Mouse (Mus musculus) thymus, adult 2 months (tissue): Measurements from ENCODE around the gene Megf9. TPM values are rescaled to one million over a fixed set of nuclear protein-coding genes. Genes with fewer than 3 reads are reported as not detected.

Experiments
- DNase-seq: peaks from one replicate; pipeline ENCODE4 v3.0.0; 2021
- H3K27ac ChIP-seq: fragments of 200-500 bp; 2 replicates; pipeline ENCODE4 v1.5.1; 2012; ENCODE audit warnings: low read length, control low read depth; ENCODE audit not compliant: control insufficient read depth, insufficient read depth
- H3K27me3 ChIP-seq: fragments of 200-500 bp; 2 replicates; pipeline ENCODE4 v1.6.1; 2012; ENCODE audit warnings: mild to moderate bottlenecking, low read length, moderate library complexity, mixed read lengths; ENCODE audit not compliant: control insufficient read depth, insufficient read depth
- H3K36me3 ChIP-seq: fragments of 200-500 bp; 2 replicates; pipeline ENCODE4 v1.6.1; 2012; ENCODE audit warnings: mild to moderate bottlenecking, low read length, moderate library complexity; ENCODE audit not compliant: control insufficient read depth, insufficient read depth
- H3K4me1 ChIP-seq: fragments of 200-500 bp; replicated peaks from 2 replicates; pipeline ENCODE4 v1.6.1; 2012; ENCODE audit warnings: low read length; ENCODE audit not compliant: control insufficient read depth, insufficient read depth
- H3K4me3 ChIP-seq: fragments of 200-500 bp; 2 replicates; pipeline ENCODE4 v1.5.1; 2012; ENCODE audit warnings: mild to moderate bottlenecking, low read length, control low read depth, moderate library complexity; ENCODE audit not compliant: control insufficient read depth, insufficient read depth
- CTCF ChIP-seq: fragments of 200-500 bp; IDR thresholded peaks from 2 replicates; pipeline ENCODE4 v1.5.1; 2012; ENCODE audit warnings: mild to moderate bottlenecking, control low read depth, low read length, moderate library complexity, borderline replicate concordance; ENCODE audit not compliant: control insufficient read depth, poor library complexity, insufficient read depth; ENCODE audit errors: extremely low read depth
- POLR2A ChIP-seq: fragments of 200-500 bp; IDR thresholded peaks from 2 replicates; pipeline ENCODE4 v1.6.1; 2012; ENCODE audit warnings: mild to moderate bottlenecking, low read length, control low read depth, moderate library complexity; ENCODE audit not compliant: control insufficient read depth, poor library complexity, insufficient read depth; ENCODE audit errors: extremely low read depth
- WGBS: fragments of 180-500 bp; shearing (Covaris S2); methylation state at CpG from one replicate; pipeline ENCODE4 v1.1.7; 2018; 5-methylcytosine and 5-hydroxymethylcytosine counted together
- polyA plus RNA-seq: library from polyadenylated mRNA; depleted of rRNA; stranded (reverse); fragments of >200 nt; gene quantifications from 2 replicates; pipeline ENCODE4 v1.2.3, GENCODE M21; 2012

Gene Megf9
- polyA plus RNA-seq, 1 experiment = 18.4 TPM

DNA sequence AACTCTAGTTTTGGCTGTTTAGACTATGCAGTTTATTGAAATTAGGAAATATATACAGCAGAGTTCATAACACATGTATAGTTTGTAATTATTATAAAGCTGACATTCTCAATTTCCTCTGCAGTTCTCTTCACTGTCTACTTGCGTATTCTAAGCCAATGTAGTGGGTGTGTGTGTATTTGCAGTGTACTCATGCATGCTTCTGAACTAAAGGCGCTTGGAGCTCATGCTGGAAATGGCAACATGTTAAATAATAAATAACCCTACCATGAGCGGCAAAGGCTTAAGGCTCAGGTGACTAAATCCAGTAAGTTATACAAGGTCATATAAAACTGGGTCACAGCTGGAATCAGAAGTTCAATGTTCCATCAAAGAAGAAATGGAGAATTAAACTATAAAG, 46.4 kb downstream of the Megf9 start:
- TF ChIP-seq POLR2A = no peak
- no peak for TF ChIP-seq CTCF
- no peak for DNase-seq
- no peaks in the 10 kb centered on the region for H3K4me1 ChIP-seq
- no peaks in the 10 kb centered on the region for H3K27me3 ChIP-seq
- H3K4me3 ChIP-seq = no peak overlapping the region
- 98% methylated on average over 3 of the region's 3 CpGs for WGBS
- H3K27ac ChIP-seq = no peak overlapping the region
- no peaks in the 10 kb centered on the region for H3K36me3 ChIP-seq

DNA sequence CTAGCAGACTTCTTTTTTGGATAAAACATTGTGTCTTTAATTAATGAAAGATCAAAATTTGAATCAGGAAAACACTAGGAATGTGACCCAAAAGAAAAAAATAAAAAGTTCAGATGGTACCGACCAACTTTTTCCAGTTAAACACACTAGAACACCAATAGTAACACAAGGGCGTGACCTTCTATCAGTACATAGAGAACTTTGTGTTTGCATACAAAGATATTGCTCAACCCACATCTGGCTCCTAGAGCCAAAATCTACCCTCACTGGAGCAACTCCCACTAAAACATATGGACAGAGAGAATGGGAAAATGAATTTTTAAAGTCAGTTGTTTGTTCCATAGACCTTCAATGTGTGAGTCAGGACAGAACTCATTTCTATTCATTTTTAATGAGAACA, 50.7 kb downstream of the Megf9 start:
- Histone ChIP-seq H3K27ac (no peak overlapping the region), H3K4me1 (no peaks in the 10 kb centered on the region), H3K36me3 (no peaks in the 10 kb centered on the region), H3K4me3 (no peak overlapping the region), H3K27me3 (no peaks in the 10 kb centered on the region)
- 97% methylated on average over 2 of the region's 2 CpGs for WGBS
- no peak for TF ChIP-seq CTCF
- TF ChIP-seq POLR2A = no peak
- DNase-seq = no peak

DNA sequence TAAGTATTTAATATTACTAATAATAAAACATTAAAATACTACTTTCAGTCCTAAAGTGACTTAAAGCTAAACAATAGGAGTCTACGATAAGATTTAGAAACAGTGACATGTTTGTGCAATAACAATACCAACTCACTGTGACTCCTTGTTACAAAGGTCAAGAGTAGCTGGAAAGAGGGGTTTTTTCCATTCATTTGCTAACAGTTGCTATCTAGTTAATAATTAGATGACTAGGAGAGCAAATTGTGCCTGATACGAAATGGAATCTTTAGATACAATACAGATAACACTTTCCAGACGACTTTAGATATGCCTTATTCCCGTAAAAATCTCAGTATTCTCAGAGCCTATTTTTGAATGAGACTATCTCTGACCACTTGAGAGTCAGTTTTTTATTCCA, 52.9 kb downstream of the Megf9 start:
- H3K4me1 ChIP-seq = no peaks in the 10 kb centered on the region
- H3K36me3 ChIP-seq = no peaks in the 10 kb centered on the region
- no peak for TF ChIP-seq POLR2A
- no peak for TF ChIP-seq CTCF
- no peak for DNase-seq
- no peak overlapping the region for H3K4me3 ChIP-seq
- 96% methylated on average over 4 of the region's 4 CpGs for WGBS
- no peaks in the 10 kb centered on the region for H3K27me3 ChIP-seq
- H3K27ac ChIP-seq = no peak overlapping the region

DNA sequence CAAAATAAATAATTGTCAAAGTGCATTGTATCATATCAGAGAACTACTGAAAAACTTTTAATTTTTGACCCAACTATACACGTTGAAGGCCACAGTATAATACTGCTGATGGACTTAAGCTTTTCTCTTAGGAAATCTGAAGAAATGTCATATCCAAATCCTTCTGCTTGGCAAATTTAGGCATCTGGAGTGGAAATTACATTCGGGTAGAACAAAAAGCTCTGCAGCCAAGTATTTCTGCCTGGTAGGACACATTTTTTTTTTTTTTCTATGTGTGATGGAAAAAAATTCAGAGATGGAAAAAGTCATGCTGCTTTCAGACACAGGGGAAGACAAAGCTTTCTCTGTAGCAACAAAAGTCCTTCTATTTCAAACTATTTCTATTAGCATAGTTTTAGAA, 63.4 kb downstream of the Megf9 start:
- H3K4me1 ChIP-seq = no peaks in the 10 kb centered on the region
- no peak for DNase-seq
- no peak overlapping the region for H3K27ac ChIP-seq
- no peaks in the 10 kb centered on the region for H3K27me3 ChIP-seq
- 90% methylated on average over 2 of the region's 2 CpGs for WGBS
- TF ChIP-seq POLR2A = no peak
- no peaks in the 10 kb centered on the region for H3K36me3 ChIP-seq
- no peak overlapping the region for H3K4me3 ChIP-seq

DNA sequence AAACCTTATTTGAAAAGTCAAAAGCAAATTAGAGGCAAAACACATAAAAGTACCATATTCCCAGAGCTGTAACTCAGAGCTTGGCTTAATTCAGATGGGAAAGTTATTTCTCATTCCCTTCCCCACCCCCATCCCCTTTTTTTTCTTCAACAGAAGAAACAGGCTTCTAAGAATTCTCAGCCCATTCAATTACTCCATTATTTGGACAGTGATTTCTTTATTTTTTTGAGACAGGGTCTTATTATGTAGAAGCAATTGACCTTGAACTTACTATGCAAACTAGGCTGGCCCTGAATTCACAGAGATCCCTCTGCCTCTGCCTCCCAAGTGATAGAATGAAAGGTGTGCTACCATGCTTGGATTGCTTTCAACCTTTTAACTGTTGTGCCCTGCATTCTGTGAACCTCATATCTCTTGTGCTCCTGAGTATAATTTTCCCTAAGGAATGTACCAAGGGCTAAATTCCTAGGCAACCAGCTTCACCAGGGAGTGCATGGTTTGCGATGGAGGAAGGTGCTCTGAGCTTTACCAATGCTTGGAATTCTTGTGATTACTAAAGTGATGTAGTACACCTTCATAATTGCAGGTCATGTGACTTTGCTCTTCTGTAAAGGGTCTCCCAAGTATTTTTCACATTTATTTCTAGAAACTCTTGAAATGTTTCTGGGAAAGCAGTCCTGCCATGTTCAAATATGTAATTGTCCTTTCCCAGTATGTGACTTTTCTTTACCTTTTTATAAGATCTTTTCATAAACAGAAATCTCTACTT, 68.7 kb downstream of the Megf9 start:
- 98% methylated on average over 1 of the region's 1 CpGs for whole genome bisulfite sequencing
- no peak overlapping the region for H3K27ac ChIP-seq
- no peak for DNase-seq
- TF ChIP-seq POLR2A (no peak), CTCF (no peak)
- H3K4me3 ChIP-seq = no peak overlapping the region
- H3K27me3 ChIP-seq = no peaks in the 10 kb centered on the region
- no peaks in the 10 kb centered on the region for H3K4me1 ChIP-seq
- no peaks in the 10 kb centered on the region for H3K36me3 ChIP-seq

DNA sequence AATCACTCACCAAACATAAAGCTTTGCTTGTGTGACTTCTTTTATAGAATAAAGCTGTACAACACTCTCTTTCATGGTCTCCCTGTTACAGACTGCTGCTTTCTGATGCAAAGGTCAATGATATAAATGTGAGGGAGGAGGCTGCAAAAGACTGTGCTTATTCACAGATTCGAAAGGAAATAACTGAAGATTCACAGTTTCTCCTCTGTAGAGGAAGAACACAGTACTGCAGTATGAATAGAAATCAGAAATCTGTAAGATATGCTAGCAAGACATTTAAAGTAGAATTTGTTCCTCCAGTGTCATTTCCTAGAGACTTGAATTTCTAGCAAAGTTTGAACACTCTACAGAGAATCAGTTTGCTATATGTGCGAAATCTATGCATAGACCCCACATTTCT, 71.5 kb downstream of the Megf9 start:
- Histone ChIP-seq H3K27me3 (no peaks in the 10 kb centered on the region), H3K4me1 (no peaks in the 10 kb centered on the region), H3K36me3 (no peaks in the 10 kb centered on the region), H3K27ac (no peak overlapping the region), H3K4me3 (no peak overlapping the region)
- WGBS = 94% methylated on average over 2 of the region's 2 CpGs
- TF ChIP-seq CTCF (no peak), POLR2A (no peak)
- DNase-seq = no peak

DNA sequence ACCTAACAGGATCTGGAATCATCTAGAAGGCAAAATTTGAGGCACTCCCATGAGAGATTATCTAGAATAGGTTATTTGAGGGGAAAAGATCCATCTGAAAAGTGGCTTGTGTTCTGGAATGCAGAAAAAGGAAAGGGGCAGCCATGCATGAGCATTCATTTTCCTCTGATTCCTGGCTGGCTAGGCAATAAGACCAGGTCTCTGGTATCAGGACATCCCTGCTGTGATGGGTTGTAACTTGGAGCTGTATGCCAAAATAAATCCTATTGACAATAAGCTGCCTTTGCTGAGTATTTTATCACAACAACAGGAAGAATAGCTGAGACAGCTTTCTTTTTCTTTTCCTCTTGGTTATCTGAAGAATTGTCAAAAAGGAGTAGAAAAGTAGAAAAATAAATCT, 73.4 kb downstream of the Megf9 start:
- DNase-seq = no peak
- no peaks in the 10 kb centered on the region for H3K36me3 ChIP-seq
- no peak overlapping the region for H3K27ac ChIP-seq
- no peak overlapping the region for H3K4me3 ChIP-seq
- no peaks in the 10 kb centered on the region for H3K27me3 ChIP-seq
- TF ChIP-seq POLR2A (no peak), CTCF (no peak)
- H3K4me1 ChIP-seq = no peaks in the 10 kb centered on the region
